Mouse (Mus musculus) limb, embryonic 15.5 days (tissue): ENCODE data around the gene Cacna1g. TPM values are rescaled to one million over a fixed set of nuclear protein-coding genes. Genes with fewer than 3 reads are reported as not detected.
A peak's percentile ranks its signal among the peaks of the same experiment; 100 is the strongest.

Source experiments
- ATAC-seq: fragments of 200-750 bp; cut with Nextera tagmentation; 2 replicates; pipeline ENCODE4 v1.8.0; 2017; ENCODE audit warnings: low read depth, moderate TSS enrichment; ENCODE audit not compliant: insufficient number of reproducible peaks, low FRiP score, low TSS enrichment
- H3K27ac ChIP-seq: fragments of 300-500 bp; sonication (generic); 2 replicates; pipeline ENCODE4 v1.5.1; 2015; ENCODE audit warnings: moderate library complexity, mild to moderate bottlenecking, inconsistent platforms
- H3K27me3 ChIP-seq: fragments of 300-500 bp; sonication (generic); 2 replicates; pipeline ENCODE4 v1.6.1; 2015; ENCODE audit warnings: inconsistent platforms
- H3K36me3 ChIP-seq: fragments of 300-500 bp; sonication (generic); 2 replicates; pipeline ENCODE4 v1.6.1; 2015; ENCODE audit warnings: inconsistent platforms
- H3K4me1 ChIP-seq: fragments of 300-500 bp; sonication (generic); 2 replicates; pipeline ENCODE4 v1.6.1; 2015; ENCODE audit warnings: inconsistent platforms
- H3K4me2 ChIP-seq: fragments of 300-500 bp; sonication (generic); 2 replicates; pipeline ENCODE4 v1.6.1; 2015; ENCODE audit warnings: mild to moderate bottlenecking, inconsistent platforms
- H3K4me3 ChIP-seq: fragments of 300-500 bp; sonication (generic); 2 replicates; pipeline ENCODE4 v1.5.1; 2015; ENCODE audit warnings: mild to moderate bottlenecking, inconsistent platforms
- H3K9ac ChIP-seq: fragments of 300-500 bp; sonication (generic); 2 replicates; pipeline ENCODE4 v1.6.1; 2015; ENCODE audit warnings: inconsistent platforms
- H3K9me3 ChIP-seq: fragments of 300-500 bp; sonication (generic); 2 replicates; pipeline ENCODE4 v1.6.1; 2016; ENCODE audit warnings: inconsistent platforms
- WGBS: fragments of 180-500 bp; shearing (Covaris S2); methylation state at CpG from one replicate; pipeline ENCODE4 v1.1.7; 2015; 5-methylcytosine and 5-hydroxymethylcytosine counted together
- polyA plus RNA-seq: library from polyadenylated mRNA; unstranded; fragments of >200 nt; fragmentation: Nextera tagmentation; extraction: Ambion mirVana; gene quantifications from 2 replicates; pipeline ENCODE4 v1.2.1, GENCODE M21; 2015

Gene Cacna1g
- polyA plus RNA-seq, 1 experiment from 2014 or later: 30.8 TPM

GRCm38 (mm10) chr11:94491035-94491748 lies 17.2 kb upstream of the Cacna1g start:
- 7% methylated on average over 53 of the region's 55 CpGs for WGBS
- Histone ChIP-seq H3K4me2 (peak overlapping the region; percentile 86), H3K36me3 (no peaks in the 10 kb centered on the region), H3K4me3 (peak overlapping the region; percentile 52), H3K4me1 (peaks cover 22% of the 10 kb centered on the region), H3K9ac (peak overlapping the region; percentile 51), H3K27ac (no peak overlapping the region), H3K27me3 (no peaks in the 10 kb centered on the region), H3K9me3 (no peaks in the 10 kb centered on the region)
- ATAC-seq: no peak

GRCm38 (mm10) chr11:94489745-94490144 lies 15.7 kb upstream of the Cacna1g start:
- no peak for ATAC-seq
- Histone ChIP-seq H3K36me3 (no peaks in the 10 kb centered on the region), H3K4me2 (no peak overlapping the region), H3K9ac (no peak overlapping the region), H3K27ac (no peak overlapping the region), H3K4me1 (peaks cover 27% of the 10 kb centered on the region), H3K9me3 (no peaks in the 10 kb centered on the region), H3K4me3 (no peak overlapping the region), H3K27me3 (peaks cover 4% of the 10 kb centered on the region; the same call in 1 of the 2 replicates)
- 32% methylated on average over 4 of the region's 4 CpGs for WGBS

DNA sequence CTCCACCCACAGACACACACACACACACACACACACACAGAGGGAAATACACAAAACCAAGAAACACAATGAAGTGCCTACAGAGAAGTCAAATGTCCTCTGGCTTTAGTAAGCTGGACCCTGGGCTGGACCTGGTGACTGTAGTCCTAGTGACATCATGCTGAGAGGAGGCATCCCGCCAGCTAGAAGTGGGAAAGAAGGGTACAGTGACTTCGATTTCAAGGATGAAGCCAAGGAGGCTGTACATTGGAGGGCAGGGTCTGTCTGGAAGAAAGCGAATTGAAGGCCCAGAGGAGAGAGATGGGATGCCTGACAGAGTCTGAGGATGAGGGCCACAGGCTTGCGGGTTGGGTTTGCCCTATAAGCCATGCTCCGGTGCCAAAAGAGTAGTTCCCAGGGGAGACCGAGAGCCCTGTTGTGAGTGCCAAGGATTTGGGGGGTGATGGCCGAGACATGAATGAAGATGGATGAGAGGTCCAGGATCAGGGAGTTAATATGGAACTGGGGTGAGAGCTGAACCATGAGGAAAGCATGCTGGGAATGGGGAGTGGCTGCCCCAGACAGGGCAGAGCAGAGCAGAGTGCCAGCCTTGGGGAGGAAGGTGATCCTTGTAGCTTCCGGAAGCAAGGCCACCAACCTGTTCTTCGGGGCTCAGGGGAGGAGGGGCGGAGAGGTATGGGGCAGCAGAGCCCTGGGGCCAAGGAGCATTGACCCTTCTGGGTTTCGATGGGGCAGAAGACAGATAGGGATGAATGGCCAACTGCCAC lies 15.0 kb upstream of the Cacna1g start:
- no peaks in the 10 kb centered on the region for H3K9me3 ChIP-seq
- no peak overlapping the region for H3K27ac ChIP-seq
- H3K36me3 ChIP-seq: no peaks in the 10 kb centered on the region
- no peak overlapping the region for H3K9ac ChIP-seq
- H3K4me1 ChIP-seq: peaks cover 27% of the 10 kb centered on the region
- H3K27me3 ChIP-seq: peaks cover 4% of the 10 kb centered on the region; the same call in 1 of the 2 replicates
- ATAC-seq: no peak
- no peak overlapping the region for H3K4me2 ChIP-seq
- 82% methylated on average over 11 of the region's 11 CpGs for WGBS
- no peak overlapping the region for H3K4me3 ChIP-seq

GRCm38 (mm10) chr11:94486001-94486400 lies 12.0 kb upstream of the Cacna1g start, which contains the start of gene Spata20:
Gene Spata20, minus strand, starts transcription at chr11:94486179.
- Histone ChIP-seq H3K4me3 (0 out of 2 replicates have a peak within 1 kb of the TSS, but pooled peaks have one; percentile 8), H3K9ac (no peak within 1 kb of the TSS), H3K27me3 (peaks cover 4% of the 10 kb centered on the region; the same call in 1 of the 2 replicates), H3K4me2 (peak within 1 kb of the TSS; percentile 38), H3K4me1 (peaks cover 12% of the 10 kb centered on the region), H3K36me3 (no peaks in the 10 kb centered on the region), H3K27ac (no peak within 1 kb of the TSS), H3K9me3 (no peaks in the 10 kb centered on the region)
- WGBS: 2% methylated on average over 24 of the region's 24 CpGs
- ATAC-seq: peak; percentile 59; the same call in 1 of the 2 replicates

DNA sequence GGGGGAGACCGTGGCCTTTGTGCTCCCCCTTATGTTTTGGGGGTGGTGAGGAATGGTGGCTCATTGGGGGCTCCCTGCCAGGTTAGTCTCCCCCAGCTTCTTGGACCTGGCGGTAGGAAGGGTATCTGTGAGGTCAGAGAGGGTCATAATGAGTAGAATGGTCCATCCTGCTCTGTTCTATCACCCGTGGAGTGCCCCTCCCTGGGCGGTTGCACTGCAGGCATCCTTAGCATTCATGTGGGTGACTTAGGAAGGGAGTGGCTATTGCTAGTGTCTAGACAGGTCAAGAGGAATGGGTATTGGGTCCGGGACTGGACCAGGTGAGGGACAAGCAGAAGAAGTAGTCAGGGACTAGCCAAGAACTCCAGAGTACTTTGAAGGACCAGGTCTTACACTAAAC lies 11.2 kb upstream of the Cacna1g start:
- Histone ChIP-seq H3K4me1 (peaks cover 6% of the 10 kb centered on the region; the same call in 1 of the 2 replicates), H3K36me3 (no peaks in the 10 kb centered on the region), H3K4me2 (no peak overlapping the region), H3K9ac (no peak overlapping the region), H3K27ac (no peak overlapping the region), H3K4me3 (no peak overlapping the region), H3K27me3 (peaks cover 4% of the 10 kb centered on the region; the same call in 1 of the 2 replicates), H3K9me3 (no peaks in the 10 kb centered on the region)
- no peak for ATAC-seq
- WGBS: 75% methylated on average over 5 of the region's 5 CpGs

GRCm38 (mm10) chr11:94484636-94485035 lies 10.6 kb upstream of the Cacna1g start:
- no peak overlapping the region for H3K4me2 ChIP-seq
- no peaks in the 10 kb centered on the region for H3K9me3 ChIP-seq
- no peak overlapping the region for H3K27ac ChIP-seq
- H3K4me3 ChIP-seq: no peak overlapping the region
- no peak overlapping the region for H3K9ac ChIP-seq
- H3K4me1 ChIP-seq: peaks cover 6% of the 10 kb centered on the region; the same call in 1 of the 2 replicates
- no peak for ATAC-seq
- 87% methylated on average over 9 of the region's 9 CpGs for WGBS
- no peaks in the 10 kb centered on the region for H3K36me3 ChIP-seq
- peaks cover 4% of the 10 kb centered on the region; the same call in 1 of the 2 replicates for H3K27me3 ChIP-seq

- Histone ChIP-seq H3K9ac (no peak overlapping the region), H3K4me1 (peaks cover 6% of the 10 kb centered on the region; the same call in 1 of the 2 replicates), H3K4me2 (no peak overlapping the region), H3K27ac (no peak overlapping the region), H3K27me3 (peaks cover 4% of the 10 kb centered on the region; the same call in 1 of the 2 replicates), H3K4me3 (no peak overlapping the region), H3K36me3 (no peaks in the 10 kb centered on the region), H3K9me3 (no peaks in the 10 kb centered on the region)
- WGBS: 60% methylated on average over 14 of the region's 14 CpGs
- no peak for ATAC-seq
Observed at GRCm38 (mm10) chr11:94483921-94484320, 9.9 kb upstream of the Cacna1g start.

DNA sequence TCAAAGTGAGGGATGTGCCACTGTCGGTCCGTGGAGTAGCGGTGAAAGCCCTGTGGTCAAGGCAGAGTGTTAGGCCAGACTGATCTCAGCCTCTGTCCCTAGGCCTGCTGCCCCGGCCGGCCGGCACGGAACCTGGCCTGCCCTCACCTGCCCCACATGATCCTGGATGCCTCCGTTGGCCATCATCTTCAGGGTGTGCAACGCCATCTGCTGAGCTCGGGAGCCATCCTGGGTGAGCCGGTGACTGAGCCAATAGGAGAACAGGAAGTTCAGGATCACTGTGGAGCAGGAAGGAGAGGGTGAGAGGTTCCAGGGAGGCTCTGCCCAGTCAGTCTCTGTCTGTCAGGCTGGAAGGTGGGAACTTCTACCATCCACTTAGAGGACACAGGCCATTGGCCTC lies 9.4 kb upstream of the Cacna1g start:
- no peak overlapping the region for H3K4me3 ChIP-seq
- no peak for ATAC-seq
- peaks cover 4% of the 10 kb centered on the region; the same call in 1 of the 2 replicates for H3K27me3 ChIP-seq
- WGBS: 73% methylated on average over 11 of the region's 11 CpGs
- no peak overlapping the region for H3K27ac ChIP-seq
- H3K9ac ChIP-seq: no peak overlapping the region
- H3K4me1 ChIP-seq: peaks cover 6% of the 10 kb centered on the region; the same call in 1 of the 2 replicates
- H3K9me3 ChIP-seq: no peaks in the 10 kb centered on the region
- no peak overlapping the region for H3K4me2 ChIP-seq
- no peaks in the 10 kb centered on the region for H3K36me3 ChIP-seq

DNA sequence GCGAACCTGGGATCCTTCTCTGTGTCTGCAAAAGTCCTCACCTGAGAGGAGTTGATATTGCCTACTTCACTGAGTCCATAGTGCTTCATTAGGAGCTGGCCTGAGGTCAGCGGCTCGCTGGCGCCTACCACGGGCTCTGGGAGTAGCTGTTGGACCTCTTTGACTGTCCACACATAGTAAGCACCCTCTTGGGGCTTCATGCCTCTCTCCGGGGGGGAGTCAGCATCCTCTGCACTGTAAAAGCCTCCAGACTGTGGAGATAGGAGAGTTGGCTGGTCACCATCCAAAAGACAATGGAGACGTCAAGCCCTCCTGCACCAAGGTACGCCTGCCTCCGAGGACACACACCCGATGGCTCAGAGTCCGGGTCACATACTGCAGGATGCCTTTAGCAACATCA lies 8.7 kb upstream of the Cacna1g start:
- H3K27me3 ChIP-seq: peaks cover 4% of the 10 kb centered on the region; the same call in 1 of the 2 replicates
- peaks cover 7% of the 10 kb centered on the region; the same call in 1 of the 2 replicates for H3K4me1 ChIP-seq
- H3K9ac ChIP-seq: no peak overlapping the region
- ATAC-seq: no peak
- no peak overlapping the region for H3K4me2 ChIP-seq
- no peaks in the 10 kb centered on the region for H3K9me3 ChIP-seq
- H3K36me3 ChIP-seq: no peaks in the 10 kb centered on the region
- H3K4me3 ChIP-seq: no peak overlapping the region
- H3K27ac ChIP-seq: no peak overlapping the region
- WGBS: 89% methylated on average over 11 of the region's 11 CpGs

- peaks cover 4% of the 10 kb centered on the region; the same call in 1 of the 2 replicates for H3K27me3 ChIP-seq
Observed at GRCm38 (mm10) chr11:94481963-94482362, 8.0 kb upstream of the Cacna1g start.

DNA sequence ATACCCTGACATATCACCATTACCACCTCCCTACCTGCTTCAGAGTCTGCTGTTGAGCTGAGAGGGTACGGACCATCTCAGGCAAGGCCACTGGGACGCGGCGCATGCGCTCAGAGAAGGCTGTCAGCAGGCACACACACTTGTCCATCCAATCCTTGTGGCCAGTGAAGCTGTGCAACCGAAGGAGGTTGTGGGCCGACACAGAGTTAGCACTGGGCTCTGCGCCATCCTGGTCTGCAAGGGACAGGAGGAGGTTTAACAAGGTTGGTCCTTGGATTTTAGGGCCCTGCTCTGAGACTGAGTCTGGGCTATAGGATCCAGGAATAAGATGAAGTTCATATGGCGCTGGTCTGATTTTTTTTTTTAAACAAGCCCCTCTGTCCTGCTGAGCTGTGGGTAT lies 6.4 kb upstream of the Cacna1g start:
- Histone ChIP-seq H3K4me3 (no peak overlapping the region), H3K27me3 (peaks cover 6% of the 10 kb centered on the region; the same call in 1 of the 2 replicates), H3K4me2 (no peak overlapping the region), H3K36me3 (no peaks in the 10 kb centered on the region), H3K9ac (no peak overlapping the region), H3K9me3 (no peaks in the 10 kb centered on the region), H3K27ac (no peak overlapping the region), H3K4me1 (peaks cover 11% of the 10 kb centered on the region; the same call in 1 of the 2 replicates)
- 88% methylated on average over 9 of the region's 9 CpGs for WGBS
- ATAC-seq: no peak

More at GRCm38 (mm10) chr11:94481963-94482362, 8.0 kb upstream of the Cacna1g start:
- no peak overlapping the region for H3K9ac ChIP-seq
- no peak overlapping the region for H3K4me2 ChIP-seq
- H3K9me3 ChIP-seq: no peaks in the 10 kb centered on the region
- H3K4me1 ChIP-seq: peaks cover 10% of the 10 kb centered on the region; the same call in 1 of the 2 replicates
- H3K4me3 ChIP-seq: no peak overlapping the region
- H3K27ac ChIP-seq: no peak overlapping the region
- 90% methylated on average over 7 of the region's 7 CpGs for WGBS
- ATAC-seq: no peak
- no peaks in the 10 kb centered on the region for H3K36me3 ChIP-seq
